Mouse (Mus musculus): Measurements from ENCODE around the gene Topaz1.
A peak's percentile ranks its signal among the peaks of the same experiment; 100 is the strongest.
"Not testable (repeated sequence)": the region's sequence is repeated elsewhere in the genome, so short reads cannot be mapped to it uniquely, and the experiment has no call there.

Gene Topaz1

GRCm38 (mm10) chr9:122812386-122812785, 65.2 kb downstream of the Topaz1 start:
- no peak for DNase-seq (ENCODE audit: low spot score in 2 of 2)

- DNase-seq (ENCODE audit: low spot score in 2 of 2) = no peak
Observed at GRCm38 (mm10) chr9:122814775-122815174, 67.6 kb downstream of the Topaz1 start.

GRCm38 (mm10) chr9:122815239-122815851, 68.2 kb downstream of the Topaz1 start:
- no peak for DNase-seq (ENCODE audit: low spot score in 2 of 2)

GRCm38 (mm10) chr9:122823374-122824017, 76.3 kb downstream of the Topaz1 start:
- no peak for DNase-seq (ENCODE audit: low spot score in 2 of 2)

- no peak for DNase-seq (ENCODE audit: low spot score in 2 of 2)
Observed at GRCm38 (mm10) chr9:122826743-122827142, 79.6 kb downstream of the Topaz1 start.

- no peak for DNase-seq (ENCODE audit: low spot score in 2 of 2)
Observed at GRCm38 (mm10) chr9:122829826-122830380, 82.8 kb downstream of the Topaz1 start.

GRCm38 (mm10) chr9:122836126-122836525, 89.0 kb downstream of the Topaz1 start:
- no peak for DNase-seq (ENCODE audit: low spot score in 2 of 2)

- peak; percentile 29 to 65 for DNase-seq (ENCODE audit: low spot score in 2 of 2)
Observed at GRCm38 (mm10) chr9:122836790-122837189, 89.6 kb downstream of the Topaz1 start.

- DNase-seq (ENCODE audit: low spot score in 2 of 2) = no peak
Observed at GRCm38 (mm10) chr9:122837216-122837615, 90.1 kb downstream of the Topaz1 start.

- DNase-seq (ENCODE audit: low spot score in 2 of 2) = peak; percentile 64 to 66
Observed at GRCm38 (mm10) chr9:122837680-122838079, 90.5 kb downstream of the Topaz1 start.

GRCm38 (mm10) chr9:122843760-122844159, 96.6 kb downstream of the Topaz1 start, which contains the start of gene Gm35549:
Gm35549 (minus strand) TSS chr9:122844035.
- DNase-seq (ENCODE audit: low spot score in 2 of 2) = no peak

- no peak for DNase-seq (ENCODE audit: low spot score in 2 of 2)
Observed at GRCm38 (mm10) chr9:122845621-122846020, 98.5 kb downstream of the Topaz1 start.

GRCm38 (mm10) chr9:122846156-122846555, 99.0 kb downstream of the Topaz1 start:
- no peak for DNase-seq (ENCODE audit: low spot score in 2 of 2)

GRCm38 (mm10) chr9:122847811-122848311, 100.7 kb downstream of the Topaz1 start:
- DNase-seq (ENCODE audit: low spot score in 2 of 2) = not testable (repeated sequence)

All from urinary bladder, postnatal 4 days (tissue).